Mouse (Mus musculus): ENCODE results near the gene Otulinl. TPM values are rescaled to one million over a fixed set of nuclear protein-coding genes. Genes with fewer than 3 reads are reported as not detected.

Gene Otulinl
- polyA plus RNA-seq, 1 experiment: not detected

GRCm38 (mm10) chr15:27668557-27668956 is 12.8 kb downstream of the Otulinl start:
- TF ChIP-seq GATA1 (IDR thresholded peaks at IDR 0.05; ENCODE audit: low read length): no peak

GRCm38 (mm10) chr15:27668001-27668461 is 13.3 kb downstream of the Otulinl start:
- no peak for TF ChIP-seq GATA1 (IDR thresholded peaks at IDR 0.05; ENCODE audit: low read length)

GRCm38 (mm10) chr15:27666911-27667539 is 14.4 kb downstream of the Otulinl start:
- TF ChIP-seq GATA1 (IDR thresholded peaks at IDR 0.05; ENCODE audit: low read length): no peak

DNA sequence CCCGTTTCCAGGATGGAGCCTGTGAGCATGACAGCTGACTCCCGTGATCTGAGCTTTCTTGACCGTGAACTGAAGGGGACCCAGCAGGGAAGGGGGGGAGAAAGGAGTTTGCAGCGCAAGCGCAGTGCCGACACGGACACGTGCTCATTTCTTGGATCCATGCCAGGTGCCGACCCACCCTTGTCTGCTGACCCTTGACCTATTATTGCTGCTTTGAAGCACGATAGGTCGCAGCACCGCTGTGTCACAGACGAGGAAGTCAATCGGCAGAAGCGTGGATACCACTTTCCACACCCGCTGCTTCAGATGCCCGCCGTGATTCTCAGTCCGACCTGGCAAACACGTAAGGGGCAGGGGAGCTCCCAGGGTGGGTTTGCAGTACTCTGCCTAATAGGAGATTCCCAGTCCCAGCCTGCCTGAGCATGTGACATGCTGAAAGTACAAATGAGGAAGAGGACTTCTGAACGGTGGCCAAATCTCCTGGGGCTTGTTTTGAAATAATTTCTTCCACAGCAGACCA is 15.9 kb downstream of the Otulinl start:
- TF ChIP-seq GATA1 (IDR thresholded peaks at IDR 0.05; ENCODE audit: low read length): no peak

DNA sequence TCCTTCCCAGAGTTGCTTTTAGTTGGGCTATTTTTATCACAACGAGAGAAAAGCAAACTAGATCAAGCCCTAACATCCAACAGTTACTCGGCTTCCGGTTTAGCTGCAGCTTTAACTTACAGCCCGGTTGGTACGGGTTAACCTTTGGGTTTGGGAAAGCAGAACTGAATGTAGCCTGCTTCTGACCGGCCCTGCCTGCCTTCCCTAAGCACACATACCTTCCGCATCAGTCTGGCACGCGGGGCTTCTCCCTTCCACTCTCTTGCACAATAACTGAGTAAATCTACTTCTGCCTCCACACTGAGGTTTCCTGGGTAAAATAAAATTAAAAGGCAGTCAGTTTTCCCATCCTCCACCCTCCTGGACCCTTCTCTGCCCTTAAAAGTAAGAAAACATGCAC is 17.3 kb downstream of the Otulinl start:
- TF ChIP-seq GATA1 (IDR thresholded peaks at IDR 0.05; ENCODE audit: low read length): no peak

DNA sequence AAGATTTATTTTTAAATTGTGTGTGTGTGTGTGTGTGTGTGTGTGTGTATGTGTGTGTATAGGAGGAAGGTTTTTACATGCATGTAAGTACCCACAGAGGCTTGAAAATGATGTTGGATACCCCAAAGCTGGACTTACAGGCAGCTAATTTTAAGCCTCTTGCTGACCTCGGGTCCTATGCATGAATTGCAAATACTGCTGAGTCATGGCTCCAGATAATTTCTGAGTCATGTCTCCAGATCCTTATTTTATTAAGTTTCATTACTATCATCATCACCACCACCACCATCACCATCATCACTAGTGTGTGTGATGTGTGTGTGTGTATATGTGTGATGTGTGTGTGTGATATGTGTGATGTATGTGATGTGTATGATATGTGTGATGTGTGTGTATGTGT is 18.7 kb downstream of the Otulinl start:
- TF ChIP-seq GATA1 (IDR thresholded peaks at IDR 0.05; ENCODE audit: low read length): no peak

GRCm38 (mm10) chr15:27661696-27662095 is 19.7 kb downstream of the Otulinl start:
- no peak for TF ChIP-seq GATA1 (IDR thresholded peaks at IDR 0.05; ENCODE audit: low read length)

GRCm38 (mm10) chr15:27659592-27660244 is 21.7 kb downstream of the Otulinl start:
- no peak for TF ChIP-seq GATA1 (IDR thresholded peaks at IDR 0.05; ENCODE audit: low read length)

- TF ChIP-seq GATA1 (IDR thresholded peaks at IDR 0.05; ENCODE audit: low read length): no peak
Measured at GRCm38 (mm10) chr15:27659143-27659542, 22.2 kb downstream of the Otulinl start.

- TF ChIP-seq GATA1 (IDR thresholded peaks at IDR 0.05; ENCODE audit: low read length): no peak
Measured at GRCm38 (mm10) chr15:27658356-27658755, 23.0 kb downstream of the Otulinl start.

- TF ChIP-seq GATA1 (IDR thresholded peaks at IDR 0.05; ENCODE audit: low read length): no peak
Measured at GRCm38 (mm10) chr15:27657866-27658265, 23.5 kb downstream of the Otulinl start.

GRCm38 (mm10) chr15:27656626-27657025 is 24.8 kb downstream of the Otulinl start:
- no peak for TF ChIP-seq GATA1 (IDR thresholded peaks at IDR 0.05; ENCODE audit: low read length)

GRCm38 (mm10) chr15:27655015-27655414 is 26.4 kb downstream of the Otulinl start:
- TF ChIP-seq GATA1 (IDR thresholded peaks at IDR 0.05; ENCODE audit: low read length): no peak

GRCm38 (mm10) chr15:27647686-27648085 is 33.7 kb downstream of the Otulinl start:
- TF ChIP-seq GATA1 (IDR thresholded peaks at IDR 0.05; ENCODE audit: low read length): no peak

GRCm38 (mm10) chr15:27646665-27647064 is 34.7 kb downstream of the Otulinl start:
- TF ChIP-seq GATA1 (IDR thresholded peaks at IDR 0.05; ENCODE audit: low read length): no peak

- no peak for TF ChIP-seq GATA1 (IDR thresholded peaks at IDR 0.05; ENCODE audit: low read length)
Measured at GRCm38 (mm10) chr15:27645250-27645649, 36.1 kb downstream of the Otulinl start.

GRCm38 (mm10) chr15:27642895-27643294 is 38.5 kb downstream of the Otulinl start:
- no peak for TF ChIP-seq GATA1 (IDR thresholded peaks at IDR 0.05; ENCODE audit: low read length)
